Mouse (Mus musculus) liver, embryonic 14.5 days (tissue): ENCODE data around the gene Rasgrf1.

Experiments used
- CTCF ChIP-seq: IDR thresholded peaks from 2 replicates; pipeline ENCODE4 v1.5.1; 2016; ENCODE audit warnings: antibody characterized with exemption, low read depth, control low read depth
- EP300 ChIP-seq: IDR thresholded peaks from 2 replicates; pipeline ENCODE4 v1.6.1; 2016; ENCODE audit warnings: antibody characterized with exemption, low read depth

DNA sequence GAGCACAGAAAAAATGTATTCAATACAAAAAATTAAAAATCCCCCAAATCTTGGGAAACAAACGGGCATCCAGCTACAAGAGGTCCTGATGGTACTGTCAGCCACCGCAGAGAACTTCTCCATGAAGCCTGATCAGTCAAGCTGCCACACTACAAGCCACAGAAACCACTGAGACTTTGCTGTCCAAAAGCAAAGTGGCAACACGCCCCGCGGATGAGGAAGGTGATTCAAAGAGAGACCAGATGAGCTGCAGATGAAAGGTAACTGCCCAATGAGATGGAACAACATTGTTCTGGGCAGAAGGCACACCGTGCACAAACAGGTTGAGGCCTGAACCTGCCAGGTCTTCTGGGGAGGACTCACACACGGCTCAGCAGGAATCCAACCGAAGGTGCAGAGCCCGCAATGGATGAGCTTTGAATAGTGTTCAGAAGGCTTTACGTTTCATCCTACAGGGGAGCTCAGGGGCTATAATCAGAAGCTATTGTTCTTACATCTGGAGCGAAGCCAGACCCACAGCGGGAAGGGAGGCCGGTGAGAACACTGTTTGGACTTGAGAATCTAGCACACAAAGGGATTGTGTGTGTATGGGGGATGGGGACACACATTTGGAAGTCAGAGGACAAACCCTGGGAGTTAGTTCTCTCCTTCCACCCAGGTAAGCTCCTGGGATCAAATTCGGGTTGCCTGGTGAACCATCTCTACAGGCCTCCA lies 9.4 kb upstream of the Rasgrf1 start:
- TF ChIP-seq CTCF = no peak
- no peak for TF ChIP-seq EP300
